Mouse (Mus musculus) testis, adult 2 months (tissue): ENCODE data around the gene Cyp39a1.

Experiments used
- CTCF ChIP-seq: fragments of 200-500 bp; IDR thresholded peaks from 2 replicates; pipeline ENCODE4 v1.5.1; 2012; ENCODE audit warnings: low read depth, mild to moderate bottlenecking, inconsistent platforms, low read length, moderate library complexity; ENCODE audit not compliant: control insufficient read depth, insufficient read depth, insufficient replicate concordance
- POLR2A ChIP-seq: fragments of 200-500 bp; IDR thresholded peaks from 2 replicates; pipeline ENCODE4 v1.6.1; 2012; ENCODE audit warnings: low read depth, mild to moderate bottlenecking, inconsistent platforms, low read length, moderate library complexity; ENCODE audit not compliant: control insufficient read depth

- TF ChIP-seq POLR2A, result no peak
- TF ChIP-seq CTCF, result no peak
Measured at GRCm38 (mm10) chr17:43628246-43628645, 39.0 kb upstream of the Cyp39a1 start.
